Mouse (Mus musculus) liver, embryonic 14.5 days (tissue): Measurements from ENCODE around the gene Sh3bp1. TPM values are rescaled to one million over a fixed set of nuclear protein-coding genes. Genes with fewer than 3 reads are reported as not detected.
A peak's percentile ranks its signal among the peaks of the same experiment; 100 is the strongest.

Experiments used
- ATAC-seq: fragments of 200-750 bp; cut with Nextera tagmentation; 2 replicates; pipeline ENCODE4 v1.8.0; 2017; ENCODE audit warnings: moderate number of reproducible peaks, mild to moderate bottlenecking, moderate library complexity; ENCODE audit not compliant: insufficient read depth
- DNase-seq, 3 experiments: peaks; one replicate each; pipeline ENCODE4 v3.0.0-alpha.2; 2012 to 2013; ENCODE audit warnings: low read depth in 3 of 3, low spot score in 3 of 3
- H3K27ac ChIP-seq: fragments of 300-500 bp; sonication (generic); 2 replicates; pipeline ENCODE4 v1.5.1; 2014; ENCODE audit warnings: moderate library complexity, mild to moderate bottlenecking, control low read depth, inconsistent platforms
- H3K27me3 ChIP-seq: fragments of 300-500 bp; sonication (generic); 2 replicates; pipeline ENCODE4 v1.6.1; 2014; ENCODE audit warnings: mild to moderate bottlenecking, low read length, moderate library complexity; ENCODE audit not compliant: control insufficient read depth, insufficient read depth
- H3K36me3 ChIP-seq: fragments of 300-500 bp; sonication (generic); replicated peaks from 2 replicates; pipeline ENCODE4 v1.6.1; 2014; ENCODE audit warnings: low read depth; ENCODE audit not compliant: control insufficient read depth, insufficient read depth
- H3K4me1 ChIP-seq, 2 experiments: fragments of 200-500 bp in 1 of 2; fragments of 300-500 bp in 1 of 2; sonication (generic) in 1 of 2; replicated peaks; 2 replicates each; pipeline ENCODE4 v1.6.1; 2012 to 2014; ENCODE audit warnings: antibody characterized with exemption in 1 of 2, inconsistent platforms in 1 of 2, low read length in 1 of 2; ENCODE audit not compliant: control insufficient read depth in 2 of 2, insufficient read depth in 2 of 2
- H3K4me2 ChIP-seq: fragments of 300-500 bp; sonication (generic); 2 replicates; pipeline ENCODE4 v1.6.1; 2014; ENCODE audit warnings: low read depth, mild to moderate bottlenecking, control low read depth, moderate library complexity
- H3K4me3 ChIP-seq, 2 experiments: fragments of 200-500 bp in 1 of 2; fragments of 300-500 bp in 1 of 2; sonication (generic) in 1 of 2; 2 replicates each; pipeline ENCODE4 v1.5.1; 2012 to 2014; ENCODE audit warnings: low read depth in 2 of 2, low read length in 2 of 2, mild to moderate bottlenecking in 2 of 2, control low read depth in 1 of 2, inconsistent platforms in 1 of 2, moderate library complexity in 1 of 2; ENCODE audit not compliant: insufficient read depth in 1 of 2
- H3K9ac ChIP-seq: fragments of 300-500 bp; sonication (generic); replicated peaks from 2 replicates; pipeline ENCODE4 v1.6.1; 2014; ENCODE audit warnings: mild to moderate bottlenecking, control low read depth, moderate library complexity
- H3K9me3 ChIP-seq: fragments of 300-500 bp; sonication (generic); 2 replicates; pipeline ENCODE4 v1.6.1; 2016; ENCODE audit warnings: low read length, mixed read lengths; ENCODE audit not compliant: control insufficient read depth
- CTCF ChIP-seq: IDR thresholded peaks from 2 replicates; pipeline ENCODE4 v1.5.1; 2016; ENCODE audit warnings: antibody characterized with exemption, low read depth, control low read depth
- EP300 ChIP-seq: IDR thresholded peaks from 2 replicates; pipeline ENCODE4 v1.6.1; 2016; ENCODE audit warnings: antibody characterized with exemption, low read depth
- WGBS: fragments of 180-500 bp; shearing (Covaris S2); extraction: QIAGEN DNeasy Blood & Tissue Kit; methylation state at CpG from one replicate; pipeline ENCODE4 v1.1.7; 2014; ENCODE audit not compliant: insufficient replicate concordance; 5-methylcytosine and 5-hydroxymethylcytosine counted together
- polyA plus RNA-seq, 2 experiments: library from polyadenylated mRNA; depleted of rRNA in 1 of 2; stranded (reverse) in 1 of 2; unstranded in 1 of 2; fragments of >200 nt; fragmentation: Nextera tagmentation in 1 of 2; extraction: Ambion mirVana in 1 of 2; gene quantifications; 2 replicates each; pipeline versions ENCODE4 v1.2.1 to v1.2.3; 2012 to 2014

Sh3bp1 gene
- polyA plus RNA-seq, 2 experiments = 13.3 to 22.2 TPM

DNA sequence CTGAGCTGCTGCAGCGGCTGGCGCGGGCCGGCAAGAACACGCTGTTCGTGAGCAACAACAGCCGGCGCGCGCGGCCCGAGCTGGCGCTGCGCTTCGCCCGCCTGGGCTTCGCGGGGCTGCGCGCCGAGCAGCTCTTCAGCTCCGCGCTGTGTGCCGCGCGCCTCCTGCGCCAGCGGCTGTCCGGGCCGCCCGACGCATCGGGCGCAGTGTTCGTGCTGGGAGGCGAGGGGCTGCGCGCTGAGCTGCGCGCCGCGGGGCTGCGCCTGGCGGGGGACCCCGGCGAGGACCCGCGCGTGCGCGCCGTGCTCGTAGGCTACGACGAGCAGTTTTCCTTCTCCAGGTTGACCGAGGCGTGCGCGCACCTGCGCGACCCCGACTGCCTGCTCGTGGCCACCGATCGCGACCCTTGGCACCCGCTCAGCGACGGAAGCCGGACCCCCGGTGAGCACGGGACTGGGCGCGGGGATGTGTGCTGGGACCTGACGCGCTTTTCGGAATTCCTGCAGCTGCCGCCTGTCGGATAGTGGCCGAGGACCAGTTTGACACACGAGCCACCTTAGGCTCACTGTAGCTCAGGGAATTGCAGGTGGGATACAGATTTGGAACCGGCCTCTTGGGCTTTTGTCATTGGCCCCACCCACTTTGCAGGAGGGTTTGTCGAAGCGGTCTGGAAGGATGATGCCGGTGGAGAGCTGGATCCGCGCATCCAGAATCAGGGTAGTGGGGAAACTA lies 14.7 kb downstream of the Sh3bp1 start:
- no peak overlapping the region; the same call in 1 of the 2 replicates for H3K27ac ChIP-seq
- under 1% methylated on average over 87 of the region's 87 CpGs for WGBS
- TF ChIP-seq EP300 (no peak), CTCF (0 out of 2 replicates have a peak, but pooled peaks have one; percentile 4)
- H3K9ac ChIP-seq = peak overlapping the region; percentile 56
- H3K4me2 ChIP-seq = peak overlapping the region; percentile 90
- H3K9me3 ChIP-seq = no peaks in the 10 kb centered on the region
- DNase-seq = no peak
- H3K27me3 ChIP-seq = no peaks in the 10 kb centered on the region
- peak; percentile 63 for ATAC-seq
- peaks cover 6 to 19% of the 10 kb centered on the region in 2 experiments; a peak in 3 of 4 replicates for H3K4me1 ChIP-seq
- peaks cover under 1% of the 10 kb centered on the region for H3K36me3 ChIP-seq
- peak overlapping the region; percentile 44 to 61 for H3K4me3 ChIP-seq

DNA sequence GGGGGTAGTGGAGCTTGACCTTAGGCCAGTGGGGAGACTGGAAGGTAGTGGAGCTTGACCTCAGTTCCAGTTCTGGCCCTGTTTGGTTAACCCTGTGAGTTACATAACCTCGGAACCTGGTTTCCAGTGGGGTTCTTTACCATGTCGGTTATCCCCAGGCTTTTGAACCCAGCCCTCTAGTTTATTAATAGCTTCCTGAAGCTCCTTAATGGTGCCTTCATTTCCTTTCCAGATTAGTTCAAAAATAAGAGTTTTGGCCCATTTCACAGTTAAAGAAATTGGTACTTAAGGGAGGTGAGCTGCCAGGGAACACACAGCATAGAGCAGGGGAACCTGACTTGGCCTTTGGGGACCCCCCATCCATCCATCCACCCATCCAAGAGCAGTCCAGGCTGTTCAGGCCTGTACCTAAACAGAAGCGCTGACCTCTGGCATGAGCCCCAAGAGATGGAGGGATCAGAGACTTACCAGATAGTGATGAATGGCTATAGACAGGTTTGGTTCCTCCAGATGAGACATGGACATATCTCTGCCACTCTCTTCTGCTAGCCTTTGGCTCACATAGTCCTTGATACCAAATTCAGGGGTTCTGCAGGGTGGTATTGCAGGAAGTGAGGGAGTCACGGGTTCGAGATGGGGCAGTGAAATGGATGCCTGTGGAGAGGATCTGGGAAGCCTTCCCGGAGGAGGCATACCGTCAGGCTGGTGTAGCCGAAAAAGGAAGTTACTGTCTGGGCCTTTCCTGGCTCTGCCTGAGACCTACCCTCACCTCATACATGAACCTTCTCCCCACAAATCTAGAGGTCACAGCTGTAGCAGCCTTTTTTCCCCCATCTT lies 15.5 kb downstream of the Sh3bp1 start:
- WGBS = 42% methylated on average over 8 of the region's 8 CpGs
- peak overlapping the region; percentile 90 for H3K4me2 ChIP-seq
- no peaks in the 10 kb centered on the region for H3K9me3 ChIP-seq
- no peak for TF ChIP-seq CTCF
- no peak for TF ChIP-seq EP300
- no peak overlapping the region for H3K27ac ChIP-seq
- DNase-seq (no peak), ATAC-seq (no peak)
- peaks cover 2% of the 10 kb centered on the region; the same call in 1 of the 2 replicates for H3K36me3 ChIP-seq
- H3K4me1 ChIP-seq = peaks cover 6 to 19% of the 10 kb centered on the region in 2 experiments; a peak in 3 of 4 replicates
- peak overlapping the region; percentile 56; the same call in 1 of the 2 replicates for H3K9ac ChIP-seq
- peak overlapping the region; percentile 44 to 61 for H3K4me3 ChIP-seq
- H3K27me3 ChIP-seq = no peaks in the 10 kb centered on the region

DNA sequence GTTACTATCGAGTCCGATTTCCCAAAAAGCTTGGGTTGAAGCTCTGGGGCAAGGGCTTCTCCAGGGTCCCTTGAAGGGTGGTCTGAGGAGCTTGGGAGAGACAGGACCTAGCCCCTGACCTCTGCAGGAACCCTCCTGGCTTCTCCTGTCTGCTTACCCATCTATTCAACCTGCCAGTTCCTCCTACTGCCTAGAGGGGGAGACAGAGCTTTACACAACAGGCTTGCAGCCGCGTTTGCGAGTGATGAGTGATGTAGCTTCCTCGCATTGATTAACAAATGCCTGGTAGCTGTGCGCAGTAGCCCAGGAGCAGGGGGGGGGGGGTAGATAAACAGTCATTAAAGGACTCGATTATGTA lies 16.1 kb downstream of the Sh3bp1 start:
- H3K9ac ChIP-seq = no peak overlapping the region
- H3K4me3 ChIP-seq = peak overlapping the region in 1 of 2 experiments; percentile 61; a peak in 2 of 4 replicates
- peak overlapping the region; percentile 90 for H3K4me2 ChIP-seq
- H3K27me3 ChIP-seq = no peaks in the 10 kb centered on the region
- H3K9me3 ChIP-seq = no peaks in the 10 kb centered on the region
- ATAC-seq (peak; percentile 16; the same call in 1 of the 2 replicates), DNase-seq (peak; percentile 68 to 71 (median 68))
- peaks cover 2% of the 10 kb centered on the region; the same call in 1 of the 2 replicates for H3K36me3 ChIP-seq
- WGBS = 4% methylated on average over 8 of the region's 8 CpGs
- peaks cover 6 to 19% of the 10 kb centered on the region in 2 experiments; a peak in 3 of 4 replicates for H3K4me1 ChIP-seq
- TF ChIP-seq CTCF (peak; percentile 98), EP300 (no peak)
- no peak overlapping the region for H3K27ac ChIP-seq

DNA sequence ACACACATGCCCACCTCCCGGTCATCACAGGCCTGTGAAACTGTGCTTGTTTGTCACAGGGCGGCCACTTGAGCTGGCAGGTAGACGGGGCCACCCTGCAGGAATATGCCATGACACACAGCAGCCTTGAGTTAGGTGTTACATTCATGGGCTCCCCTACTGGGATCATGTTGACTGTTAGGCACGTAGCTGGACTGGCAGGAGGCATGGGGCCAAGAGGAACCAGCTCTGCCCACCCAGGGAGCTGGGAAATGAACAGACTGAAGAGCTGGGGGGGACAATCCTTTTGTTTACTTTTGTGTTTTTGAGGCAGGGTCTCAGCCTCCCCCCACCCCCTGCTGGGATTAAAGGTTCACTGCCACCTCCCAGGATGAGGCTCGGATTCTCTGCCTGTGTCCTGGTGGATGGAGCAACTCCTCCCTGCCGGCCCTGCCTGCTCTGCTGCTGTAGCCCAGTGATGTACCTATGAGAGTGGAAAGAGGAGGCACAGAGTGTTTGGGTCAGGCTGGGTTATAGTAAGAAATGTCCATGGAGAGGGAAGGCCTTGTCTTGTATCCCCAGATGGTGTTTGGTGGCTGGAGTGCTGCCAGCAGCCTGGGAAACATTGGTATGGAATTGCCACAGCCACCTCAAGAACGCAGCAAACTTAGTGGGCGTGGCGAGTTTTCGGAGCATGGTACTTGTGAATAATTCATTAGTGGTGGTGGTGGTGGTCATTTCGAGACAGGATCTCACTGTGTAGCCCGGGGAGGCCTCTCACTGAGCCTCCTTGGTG lies 16.7 kb downstream of the Sh3bp1 start:
- TF ChIP-seq EP300 (no peak), CTCF (no peak)
- DNase-seq (no peak), ATAC-seq (no peak)
- H3K4me3 ChIP-seq = peak overlapping the region in 1 of 2 experiments; percentile 61; a peak in 1 of 4 replicates
- 82% methylated on average over 12 of the region's 12 CpGs for WGBS
- H3K4me2 ChIP-seq = peak overlapping the region; percentile 90
- H3K36me3 ChIP-seq = peaks cover 2% of the 10 kb centered on the region; the same call in 1 of the 2 replicates
- no peak overlapping the region for H3K27ac ChIP-seq
- no peaks in the 10 kb centered on the region for H3K9me3 ChIP-seq
- no peak overlapping the region for H3K9ac ChIP-seq
- H3K4me1 ChIP-seq = peaks cover 7 to 19% of the 10 kb centered on the region in 2 experiments; a peak in 3 of 4 replicates
- no peaks in the 10 kb centered on the region for H3K27me3 ChIP-seq
